Mouse (Mus musculus) left cerebral cortex, adult 18-20 months (tissue): ENCODE measurements around the gene Epb41l2. TPM values are rescaled to one million over a fixed set of nuclear protein-coding genes. Genes with fewer than 3 reads are reported as not detected.

Experiments
- DNase-seq, 2 experiments: peaks; one replicate each; pipeline ENCODE4 v3.0.0; 2021 to 2022; ENCODE audit warnings: low spot score in 2 of 2, mixed read lengths in 1 of 2
- total RNA-seq, 2 experiments: library from RNA; stranded (reverse); gene quantifications; 2 replicates each; pipeline ENCODE4 v1.2.3; 2021

Gene Epb41l2
- total RNA-seq, 2 experiments from 2014 or later = 108 to 113 TPM

GRCm38 (mm10) chr10:25471944-25472343 is 112.3 kb downstream of the Epb41l2 start:
- DNase-seq = no peak

- no peak for DNase-seq
Observed at GRCm38 (mm10) chr10:25479716-25480115, 120.1 kb downstream of the Epb41l2 start.

- DNase-seq = no peak
Observed at GRCm38 (mm10) chr10:25482791-25483190, 123.2 kb downstream of the Epb41l2 start.

- peak; percentile 73 to 87 for DNase-seq
Observed at GRCm38 (mm10) chr10:25488456-25488855, 128.9 kb downstream of the Epb41l2 start.

GRCm38 (mm10) chr10:25499323-25500071 is 139.9 kb downstream of the Epb41l2 start:
- peak in 1 of 2 experiments; percentile 25 for DNase-seq

GRCm38 (mm10) chr10:25503250-25503649 is 143.7 kb downstream of the Epb41l2 start:
- no peak for DNase-seq

GRCm38 (mm10) chr10:25513821-25514220 is 154.2 kb downstream of the Epb41l2 start:
- no peak for DNase-seq

- no peak for DNase-seq
Observed at GRCm38 (mm10) chr10:25519954-25520353, 160.4 kb downstream of the Epb41l2 start.

- no peak for DNase-seq
Observed at GRCm38 (mm10) chr10:25520428-25520827, 160.8 kb downstream of the Epb41l2 start.

GRCm38 (mm10) chr10:25523727-25524126 is 164.1 kb downstream of the Epb41l2 start:
- no peak for DNase-seq

GRCm38 (mm10) chr10:25526156-25526555 is 166.6 kb downstream of the Epb41l2 start:
- no peak for DNase-seq

GRCm38 (mm10) chr10:25526622-25527021 is 167.0 kb downstream of the Epb41l2 start:
- DNase-seq = no peak

- no peak for DNase-seq
Observed at GRCm38 (mm10) chr10:25527126-25527525, 167.5 kb downstream of the Epb41l2 start.

GRCm38 (mm10) chr10:25531335-25531734 is 171.7 kb downstream of the Epb41l2 start:
- DNase-seq = no peak

GRCm38 (mm10) chr10:25533105-25533504 is 173.5 kb downstream of the Epb41l2 start:
- DNase-seq = no peak

- DNase-seq = no peak
Observed at GRCm38 (mm10) chr10:25533513-25534246, 174.1 kb downstream of the Epb41l2 start.

GRCm38 (mm10) chr10:25534467-25534866 is 174.9 kb downstream of the Epb41l2 start:
- no peak for DNase-seq

- no peak for DNase-seq
Observed at GRCm38 (mm10) chr10:25535891-25536331, 176.3 kb downstream of the Epb41l2 start, which contains the start of gene Smlr1. Gene Smlr1 (minus strand): TSS chr10:25536267.

GRCm38 (mm10) chr10:25536621-25537020 is 177.0 kb downstream of the Epb41l2 start:
- no peak for DNase-seq

- DNase-seq = no peak
Observed at GRCm38 (mm10) chr10:25538738-25539137, 179.1 kb downstream of the Epb41l2 start.

GRCm38 (mm10) chr10:25539146-25539770 is 179.7 kb downstream of the Epb41l2 start:
- peak; percentile 24 to 58 for DNase-seq

GRCm38 (mm10) chr10:25539771-25540168 is 180.2 kb downstream of the Epb41l2 start:
- no peak for DNase-seq
